Mouse (Mus musculus): ENCODE data around the gene Nup93.

Nup93 gene

DNA sequence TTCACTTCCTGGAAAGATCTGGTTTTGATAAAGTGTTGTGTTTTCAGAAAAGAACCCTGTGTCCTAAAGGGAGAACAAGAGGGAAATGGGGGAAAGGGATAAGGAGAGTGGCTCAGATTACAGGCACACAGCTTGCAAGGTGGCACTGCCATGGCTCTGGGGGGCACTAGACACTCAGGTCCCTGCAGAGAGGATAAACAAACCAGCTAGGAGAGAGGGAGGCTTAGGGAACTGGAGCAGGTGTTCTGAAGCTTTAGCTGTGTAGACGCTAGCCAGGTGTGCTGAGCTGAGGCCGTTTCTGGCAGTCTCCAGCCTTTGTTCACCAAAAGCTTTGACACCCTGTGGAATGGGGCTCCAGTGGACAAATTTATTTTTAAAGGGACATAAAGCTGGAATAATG, 99.7 kb downstream of the Nup93 start:
- DNase-seq (ENCODE audit: extremely low spot score, low spot score): no peak

DNA sequence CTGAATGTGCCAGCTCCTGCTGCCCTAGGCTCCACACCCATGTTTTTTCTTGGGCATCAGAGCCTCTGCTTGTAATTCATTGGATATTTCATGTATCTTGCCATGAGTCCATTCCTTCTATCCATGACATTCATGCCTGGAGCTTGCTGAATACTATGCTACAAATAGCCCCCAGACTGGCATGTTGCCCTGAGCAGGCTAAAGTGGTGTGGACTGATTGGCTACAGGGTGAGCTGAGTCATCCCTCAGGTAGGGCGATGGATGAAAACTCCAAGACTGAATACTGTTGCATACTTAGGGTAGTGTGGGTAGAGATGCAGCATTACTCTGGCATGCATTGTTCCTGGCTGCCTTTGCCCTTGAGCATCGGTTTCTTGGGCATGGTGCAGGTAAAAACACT, 102.9 kb downstream of the Nup93 start:
- no peak for DNase-seq (ENCODE audit: extremely low spot score, low spot score)

DNA sequence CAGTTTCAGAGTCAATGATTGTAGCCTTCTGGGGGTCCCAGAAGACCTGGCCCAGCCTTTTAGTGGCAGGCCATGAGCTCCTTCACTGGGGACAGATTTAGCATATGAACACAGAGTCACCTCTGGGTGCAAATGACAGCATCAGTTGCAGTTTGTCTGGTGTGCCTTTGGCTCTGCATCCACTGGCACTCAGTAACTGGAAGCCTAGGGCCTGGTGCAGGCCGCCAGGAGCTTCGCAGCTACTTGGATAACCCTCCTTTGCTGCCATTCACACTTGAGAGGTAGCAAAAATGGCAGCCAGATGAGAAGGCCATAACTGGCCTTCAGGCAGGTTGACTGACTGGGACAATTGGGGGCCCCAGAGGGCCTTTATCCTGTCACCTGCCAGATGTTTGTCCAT, 103.3 kb downstream of the Nup93 start:
- no peak for DNase-seq (ENCODE audit: extremely low spot score, low spot score)

DNA sequence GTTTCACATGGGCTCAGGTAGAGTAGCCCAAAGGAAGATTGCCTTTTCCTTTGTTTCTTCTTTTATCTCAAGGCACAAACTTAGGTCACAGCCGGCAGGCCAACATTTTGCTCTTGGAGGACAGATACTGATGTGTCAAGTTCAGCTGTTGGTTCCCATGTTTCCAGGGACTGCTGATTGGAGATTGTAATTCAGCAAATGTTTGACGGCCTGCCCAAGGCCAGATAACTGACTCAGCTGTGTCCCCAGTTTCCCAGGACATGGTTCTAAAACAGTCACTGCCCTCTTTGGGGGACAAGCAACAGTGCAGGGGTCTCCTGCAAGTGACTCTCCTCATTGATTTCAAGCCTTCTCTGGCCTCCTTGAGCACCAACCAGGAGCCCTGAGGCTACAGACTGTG, 105.7 kb downstream of the Nup93 start:
- no peak for DNase-seq (ENCODE audit: extremely low spot score, low spot score)

DNA sequence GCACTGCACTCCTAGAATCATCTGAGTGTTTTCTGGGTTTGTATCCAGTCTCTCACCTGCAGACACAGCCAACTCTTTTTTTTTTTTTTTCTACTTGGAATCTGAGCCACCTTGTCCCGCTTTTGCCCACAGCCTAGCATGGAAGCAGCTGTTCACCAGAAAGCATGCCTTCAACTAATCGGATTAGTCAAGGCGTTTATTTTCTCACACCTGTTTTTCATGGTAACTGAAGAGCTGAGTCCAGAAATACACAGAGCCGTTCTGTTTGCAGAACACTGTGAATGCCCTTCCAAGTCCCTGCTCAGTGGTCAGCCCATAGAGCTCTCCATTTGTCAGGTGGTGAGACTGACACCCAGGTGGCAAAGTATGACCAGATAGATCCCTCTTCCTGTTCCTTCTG, 107.7 kb downstream of the Nup93 start:
- no peak for DNase-seq (ENCODE audit: extremely low spot score, low spot score)

DNA sequence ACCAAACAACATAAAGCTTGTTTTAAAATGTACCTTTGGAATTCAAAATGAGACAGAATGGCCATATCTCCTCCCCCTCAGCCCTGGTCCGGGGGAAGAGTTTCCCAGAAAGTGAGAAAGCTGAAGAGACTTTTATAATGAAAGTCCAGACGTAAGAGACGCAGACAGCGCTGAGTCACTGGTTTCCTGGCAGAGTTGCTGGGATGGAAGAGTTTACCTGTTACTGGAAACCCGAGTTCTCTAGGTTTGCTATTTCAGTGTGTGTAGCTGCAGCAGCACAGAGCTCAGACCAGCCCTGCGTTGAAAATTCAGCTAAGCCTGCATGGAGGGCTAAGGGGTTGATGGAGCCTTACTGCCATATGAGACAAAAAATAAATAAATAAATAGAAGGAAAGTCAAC, 108.7 kb downstream of the Nup93 start:
- no peak for DNase-seq (ENCODE audit: extremely low spot score, low spot score)

DNA sequence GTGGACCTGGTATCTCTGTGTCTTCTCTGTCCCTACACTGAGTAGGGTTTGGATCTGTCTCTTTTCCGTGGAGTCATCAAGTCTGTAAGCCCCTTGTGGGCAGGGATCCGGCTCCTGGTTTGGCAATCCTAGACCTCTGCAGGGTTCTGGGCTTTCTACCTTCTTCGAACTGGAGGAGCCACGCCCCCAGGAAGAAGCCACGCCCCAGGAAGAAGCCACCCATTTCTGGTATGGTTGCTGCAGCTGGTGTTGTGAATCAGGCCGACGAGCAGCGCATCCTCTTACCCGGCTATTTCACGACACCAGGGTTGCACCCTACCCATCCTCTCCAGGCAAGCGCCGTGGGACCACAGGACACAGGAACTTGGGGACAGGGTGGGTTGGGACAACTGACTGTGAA, 109.7 kb downstream of the Nup93 start:
- no peak for DNase-seq (ENCODE audit: extremely low spot score, low spot score)

DNA sequence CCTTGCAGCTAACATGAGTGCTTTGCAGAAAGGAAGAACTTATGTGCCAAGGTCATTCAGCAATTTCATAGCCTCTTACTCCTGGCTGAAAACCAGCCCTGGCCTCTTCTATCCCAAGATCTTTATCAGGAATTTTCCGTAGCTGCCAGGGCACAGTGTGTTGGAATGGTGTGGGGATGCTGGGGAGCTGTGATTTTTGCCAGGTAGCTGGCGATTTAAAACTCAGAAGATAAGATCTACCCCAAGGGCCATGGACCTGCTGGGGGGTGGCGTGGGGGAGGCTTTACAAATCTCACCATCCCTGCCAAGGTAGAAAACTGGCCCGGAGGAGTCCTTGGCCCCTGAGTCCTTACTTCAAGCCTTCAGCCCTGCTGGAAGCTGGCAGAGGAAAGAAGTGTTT, 111.7 kb downstream of the Nup93 start:
- no peak for DNase-seq (ENCODE audit: extremely low spot score, low spot score)

DNA sequence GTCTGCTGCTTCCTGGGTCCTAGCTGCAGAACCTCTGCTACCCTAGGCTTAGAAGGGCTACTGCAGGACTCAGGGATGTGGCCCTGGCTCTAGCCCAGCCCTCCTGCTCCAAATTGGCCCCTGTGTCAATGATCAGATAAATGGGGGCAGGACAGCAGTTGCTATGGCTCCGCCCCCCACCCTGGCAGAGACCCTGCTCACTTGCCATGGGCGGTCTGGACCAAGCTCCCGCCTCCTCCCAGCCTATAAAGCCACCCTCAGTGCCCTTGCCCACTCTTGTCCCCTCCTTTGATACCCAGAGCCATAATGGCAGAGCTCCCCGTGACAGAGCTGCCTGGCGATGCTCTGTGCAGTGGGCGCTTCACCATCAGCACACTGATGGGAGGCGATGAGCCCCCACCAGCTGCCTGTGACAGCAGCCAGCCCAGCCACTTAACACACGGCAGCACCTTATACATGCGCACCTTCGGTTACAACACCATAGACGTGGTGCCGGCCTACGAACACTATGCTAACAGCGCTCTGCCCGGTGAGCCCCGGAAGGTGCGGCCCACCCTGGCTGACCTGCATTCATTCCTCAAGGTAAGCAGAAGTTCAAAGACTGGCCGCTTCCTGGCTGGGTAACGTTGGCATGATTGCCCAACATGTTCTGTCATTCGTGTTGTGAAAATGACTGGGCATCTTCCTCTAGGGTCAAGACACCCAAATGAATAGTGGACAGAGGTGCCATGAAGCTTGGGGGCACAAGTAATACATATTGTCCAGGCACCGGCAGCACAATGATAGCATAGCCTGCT, 114.8 kb downstream of the Nup93 start, which contains the start of gene Slc12a3:
Slc12a3 (plus strand) TSS at position 270 of the 797 bp plus-strand sequence.
- no peak for DNase-seq (ENCODE audit: extremely low spot score, low spot score)

DNA sequence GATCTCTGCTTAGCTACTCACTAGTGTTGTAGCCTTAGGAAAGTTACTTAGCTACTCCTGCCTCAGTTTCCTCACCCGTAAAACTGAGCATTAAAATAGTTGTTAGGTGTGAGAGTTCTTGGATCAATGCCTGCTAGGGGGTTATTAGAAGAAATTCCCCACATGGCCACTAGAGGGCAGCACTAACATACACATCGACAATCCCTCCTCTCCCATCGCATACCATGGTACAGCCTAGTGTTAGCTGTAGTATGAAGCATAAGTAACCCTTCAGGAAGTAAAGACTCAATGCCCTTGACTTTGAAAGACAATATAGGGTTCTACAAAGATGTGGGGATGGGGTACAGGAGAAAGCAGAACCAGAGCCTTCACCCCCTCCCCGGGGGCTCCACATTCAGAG, 116.4 kb downstream of the Nup93 start:
- peak; percentile 64 for DNase-seq (ENCODE audit: extremely low spot score, low spot score)

DNA sequence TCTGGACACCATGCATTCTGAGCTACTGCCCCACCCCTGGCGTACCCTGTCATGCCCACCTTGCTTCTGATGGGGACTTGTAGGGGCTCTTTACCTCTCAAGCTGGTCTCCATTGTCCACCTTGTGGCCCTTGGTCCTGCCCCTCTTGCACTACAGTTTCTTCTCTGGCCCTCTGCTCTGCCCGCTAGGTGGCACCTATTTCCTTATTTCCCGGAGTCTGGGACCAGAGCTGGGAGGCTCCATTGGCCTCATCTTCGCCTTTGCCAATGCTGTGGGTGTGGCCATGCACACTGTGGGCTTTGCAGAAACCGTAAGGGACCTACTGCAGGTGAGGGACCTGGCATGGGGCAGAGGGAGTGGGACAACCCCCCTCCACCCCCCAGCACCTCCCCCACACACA, 119.0 kb downstream of the Nup93 start:
- no peak for DNase-seq (ENCODE audit: extremely low spot score, low spot score)

DNA sequence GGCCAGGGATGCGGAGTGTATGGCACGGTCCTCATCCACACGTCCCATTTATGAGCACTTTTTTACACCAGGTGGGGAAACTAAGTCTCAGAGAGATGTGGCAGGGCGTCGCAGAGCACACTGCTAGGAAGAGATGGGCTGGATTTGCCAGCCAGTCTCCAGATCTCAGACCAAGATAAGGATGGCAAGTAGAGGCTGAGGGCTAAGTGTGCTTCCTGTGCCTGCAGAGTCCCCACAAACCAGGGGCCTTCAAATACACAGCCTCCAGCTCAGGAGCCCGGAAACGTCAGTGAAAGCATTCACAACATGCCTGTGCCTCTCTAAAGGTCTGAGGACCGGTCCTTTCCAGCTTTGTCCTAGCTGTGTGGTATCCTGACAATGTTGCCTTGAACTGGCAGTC, 123.2 kb downstream of the Nup93 start:
- no peak for DNase-seq (ENCODE audit: extremely low spot score, low spot score)

DNA sequence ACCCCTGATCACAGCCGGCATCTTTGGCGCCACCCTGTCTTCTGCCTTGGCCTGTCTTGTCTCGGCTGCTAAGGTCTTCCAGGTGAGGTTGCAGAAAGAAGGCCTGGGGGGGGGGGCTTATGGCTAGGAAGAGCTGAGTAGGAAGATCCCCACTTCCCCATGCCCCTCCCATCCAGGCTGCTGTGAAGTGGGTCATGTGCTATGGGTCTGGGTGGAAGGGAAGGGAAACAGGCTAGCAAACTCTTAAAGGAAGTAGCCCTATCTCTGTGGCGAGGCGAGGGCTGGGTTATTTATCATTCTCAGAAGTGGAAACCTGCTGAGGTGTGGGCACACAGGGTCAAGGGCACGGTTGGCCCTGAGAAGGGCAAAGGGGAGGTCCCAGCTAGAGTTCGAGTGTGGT, 126.4 kb downstream of the Nup93 start:
- no peak for DNase-seq (ENCODE audit: extremely low spot score, low spot score)

DNA sequence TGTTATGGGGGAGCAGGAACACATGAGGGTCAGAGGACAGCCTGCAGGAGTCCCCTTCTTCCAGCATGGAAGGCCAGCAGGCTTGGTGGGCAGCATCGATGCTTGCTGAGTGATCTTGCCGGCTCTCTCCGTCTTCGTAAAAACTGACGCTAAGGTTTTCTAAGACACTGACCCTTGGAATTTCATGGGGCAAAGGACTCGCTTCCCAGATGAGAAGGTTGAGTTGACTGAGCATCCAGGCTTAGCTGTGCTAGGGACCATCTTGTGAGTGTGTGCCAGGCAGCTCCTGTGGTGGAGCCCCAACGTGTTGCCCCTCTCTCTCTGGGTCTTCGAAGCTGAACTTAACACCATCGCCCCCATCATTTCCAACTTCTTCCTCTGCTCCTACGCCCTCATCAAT, 128.3 kb downstream of the Nup93 start:
- DNase-seq (ENCODE audit: extremely low spot score, low spot score): no peak

DNA sequence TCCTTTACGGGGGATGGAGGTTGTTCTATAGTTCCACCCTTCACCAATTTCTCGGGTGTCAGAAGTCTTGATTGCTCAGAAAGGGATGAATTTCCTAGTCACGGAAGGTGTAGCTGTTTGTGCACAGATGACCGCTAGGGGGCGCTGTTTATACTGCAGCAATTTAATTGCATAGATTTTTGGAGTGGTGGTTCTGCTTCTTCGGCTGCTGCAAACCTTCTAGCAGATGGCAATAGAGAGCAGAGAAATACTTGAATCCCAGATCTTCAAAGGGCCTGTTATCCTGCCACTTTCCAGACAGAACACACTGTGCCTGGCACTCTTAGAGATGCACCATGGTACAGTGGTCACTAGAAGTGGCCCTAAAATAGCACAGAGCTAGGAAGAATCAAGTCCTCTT, 128.9 kb downstream of the Nup93 start:
- peak; percentile 66 for DNase-seq (ENCODE audit: extremely low spot score, low spot score)

DNA sequence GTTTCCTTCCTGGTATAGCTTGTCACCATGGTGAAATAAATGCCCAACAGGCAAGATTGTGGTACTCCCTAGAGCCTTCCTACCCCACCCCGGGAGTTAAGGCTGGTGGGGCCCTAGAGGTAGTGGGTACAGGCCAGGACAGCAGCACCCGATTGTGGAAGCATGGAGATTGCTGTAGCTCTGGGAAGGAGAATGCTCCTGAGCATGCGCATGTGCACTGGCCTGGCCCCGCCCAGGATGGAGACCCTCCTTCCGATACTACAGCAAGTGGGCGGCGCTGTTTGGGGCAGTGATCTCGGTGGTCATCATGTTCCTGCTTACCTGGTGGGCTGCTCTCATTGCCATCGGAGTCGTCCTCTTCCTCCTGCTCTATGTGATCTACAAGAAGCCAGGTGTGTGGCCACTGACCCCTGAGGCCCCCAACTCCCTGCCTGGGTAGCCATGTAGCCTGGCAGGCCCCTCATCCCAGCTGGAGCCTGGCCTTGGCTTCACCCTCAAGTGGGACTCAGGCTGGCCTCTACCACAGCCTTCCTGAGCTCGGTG, 129.5 kb downstream of the Nup93 start:
- DNase-seq (ENCODE audit: extremely low spot score, low spot score): no peak

DNA sequence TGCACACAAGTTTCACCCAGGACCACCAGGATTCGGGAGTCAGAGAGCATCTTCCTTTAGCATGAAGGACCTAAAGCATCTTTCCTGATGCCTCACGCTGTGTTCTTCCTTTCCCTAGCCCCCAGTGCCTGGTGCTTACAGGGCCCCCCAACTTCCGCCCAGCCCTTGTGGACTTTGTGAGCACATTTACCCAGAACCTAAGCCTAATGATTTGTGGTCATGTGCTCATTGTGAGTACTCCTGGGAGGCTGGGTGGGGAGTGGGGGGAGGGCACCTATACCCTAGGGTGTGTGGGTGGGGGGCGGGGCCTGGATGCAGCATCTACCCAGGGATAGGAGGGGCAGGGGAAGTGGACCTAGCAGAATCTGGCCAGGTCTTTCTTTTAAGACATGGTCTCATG, 131.3 kb downstream of the Nup93 start:
- no peak for DNase-seq (ENCODE audit: extremely low spot score, low spot score)

DNA sequence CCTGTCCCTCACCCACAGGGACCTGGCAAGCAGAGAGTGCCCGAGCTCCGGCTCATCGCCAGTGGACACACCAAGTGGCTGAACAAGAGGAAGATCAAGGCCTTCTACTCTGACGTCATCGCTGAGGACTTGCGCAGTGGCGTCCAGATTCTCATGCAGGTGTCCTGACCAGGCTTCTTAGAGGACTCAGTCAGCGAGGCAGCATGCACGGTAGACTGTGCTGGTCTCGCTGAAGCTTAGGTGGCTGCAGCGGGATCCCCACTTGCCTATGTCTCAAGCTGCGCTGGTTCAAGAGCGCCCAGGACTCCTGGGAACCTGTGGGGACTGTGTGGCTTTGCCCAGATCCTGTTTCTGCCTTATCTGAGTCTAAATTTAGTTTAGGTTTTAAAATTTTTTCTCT, 131.9 kb downstream of the Nup93 start:
- no peak for DNase-seq (ENCODE audit: extremely low spot score, low spot score)

DNA sequence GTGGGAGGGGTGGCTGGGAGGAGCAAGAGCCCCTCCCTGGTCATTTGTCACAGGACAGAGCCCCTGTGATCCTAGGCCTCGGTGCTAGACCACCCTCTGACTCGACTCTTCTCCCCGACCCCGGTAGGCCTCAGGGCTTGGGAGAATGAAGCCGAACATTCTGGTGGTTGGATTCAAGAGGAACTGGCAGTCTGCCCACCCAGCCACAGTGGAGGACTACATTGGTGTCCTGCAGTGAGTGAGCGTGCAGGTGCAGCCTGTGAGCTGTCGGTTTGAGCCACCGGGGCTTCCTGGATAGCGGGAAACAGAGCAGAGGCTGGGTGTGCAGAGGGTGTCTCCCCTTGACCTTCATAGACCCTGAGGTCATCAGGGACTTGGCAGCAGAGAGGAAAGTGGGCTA, 134.1 kb downstream of the Nup93 start:
- DNase-seq (ENCODE audit: extremely low spot score, low spot score): no peak

DNA sequence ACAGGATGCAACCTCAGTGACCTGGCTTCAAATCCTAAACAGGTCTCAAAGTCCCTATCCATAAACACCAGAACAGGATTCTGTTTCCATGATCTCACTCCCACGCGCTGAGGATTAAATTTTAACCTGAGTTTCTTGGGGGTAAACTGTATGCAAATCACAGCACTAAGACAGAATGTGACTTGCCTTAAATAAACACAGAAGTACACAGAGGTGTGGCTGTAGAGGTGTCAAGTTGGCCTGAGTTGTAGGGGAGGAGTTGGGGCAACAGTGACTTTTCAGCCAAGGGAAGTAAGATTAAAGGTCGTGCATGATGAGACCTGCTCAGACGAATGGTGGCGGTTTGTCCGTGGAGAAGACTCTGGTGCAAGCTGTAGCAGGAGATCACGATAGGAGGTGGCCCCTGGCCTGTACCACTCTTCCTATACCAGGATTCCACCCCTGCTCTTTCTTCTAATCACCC, 139.7 kb downstream of the Nup93 start:
- DNase-seq (ENCODE audit: extremely low spot score, low spot score): no peak

DNA sequence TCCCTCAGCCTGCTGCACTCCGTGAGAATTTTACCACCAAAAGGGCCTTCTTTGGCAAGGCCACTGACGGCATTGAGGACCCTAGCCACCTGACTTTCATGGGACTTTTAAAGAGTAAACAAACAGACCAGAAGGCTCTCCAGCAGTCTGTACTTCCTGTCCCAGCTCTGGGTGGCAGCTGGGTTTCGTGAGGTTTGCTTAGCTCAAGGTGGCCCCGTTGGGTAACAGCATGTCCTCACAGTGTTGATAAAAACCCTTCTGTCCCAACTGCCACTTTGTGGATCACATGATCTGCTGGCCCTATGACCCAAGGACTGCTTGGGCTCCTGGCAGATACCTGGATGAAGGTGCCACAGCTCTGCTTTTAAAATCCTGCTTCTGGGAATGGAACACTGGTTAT, 140.2 kb downstream of the Nup93 start:
- no peak for DNase-seq (ENCODE audit: extremely low spot score, low spot score)

DNA sequence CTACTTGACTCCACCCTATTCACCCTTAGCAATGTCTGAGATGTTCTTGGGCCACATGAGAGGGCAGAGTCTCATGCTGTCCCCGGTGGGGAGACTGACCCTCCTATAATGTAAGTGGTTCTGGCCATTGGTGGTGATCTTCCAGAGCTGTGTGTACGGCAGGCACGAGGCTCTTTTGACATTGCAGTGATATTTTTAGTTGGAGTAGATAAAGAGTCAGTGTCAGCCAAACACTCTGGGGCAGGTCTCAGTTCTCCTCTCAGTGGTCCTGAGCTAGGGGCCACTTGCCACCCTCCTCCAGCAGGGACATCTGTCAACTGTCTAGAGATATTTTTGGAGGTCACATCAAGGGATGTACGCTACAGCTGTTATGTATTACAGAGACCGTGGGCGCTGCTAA, 142.9 kb downstream of the Nup93 start:
- no peak for DNase-seq (ENCODE audit: extremely low spot score, low spot score)

DNA sequence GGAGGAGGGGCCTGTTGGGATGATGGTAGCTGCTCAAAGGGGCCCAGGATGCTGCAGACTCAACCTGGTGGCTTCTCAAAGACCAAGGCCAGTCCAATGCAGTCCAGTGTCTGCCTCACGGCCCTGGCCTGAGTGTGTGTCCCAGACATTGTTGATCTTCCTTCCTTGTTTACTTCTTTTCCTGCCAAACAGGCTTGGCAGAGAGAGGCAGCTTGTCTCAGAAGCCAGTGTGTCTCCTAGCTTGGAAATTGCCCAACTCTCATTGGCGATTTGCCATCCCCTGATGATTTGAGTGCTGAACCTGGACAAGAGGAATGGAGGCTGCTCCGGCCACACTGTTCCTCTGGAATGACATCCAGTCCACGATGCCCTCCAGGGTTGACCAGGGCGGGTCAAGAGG, 144.2 kb downstream of the Nup93 start:
- DNase-seq (ENCODE audit: extremely low spot score, low spot score): no peak

Data from neural tube, embryonic 10.5 days (tissue).